Mouse (Mus musculus) erythroblast, embryonic 14.5 days (primary cell): ENCODE measurements around the gene Cyp4f15.
"Not testable (repeated sequence)": the region's sequence is repeated elsewhere in the genome, so short reads cannot be mapped to it uniquely, and the experiment has no call there.

Source experiments
- GATA1 ChIP-seq: IDR thresholded peaks from 2 replicates; pipeline ENCODE4 v1.6.1; 2012; ENCODE audit warnings: low read length, inconsistent platforms, mixed read lengths
- TAL1 ChIP-seq: IDR thresholded peaks from 3 replicates; pipeline ENCODE4 v1.6.1; 2012; ENCODE audit warnings: low read length, inconsistent platforms, mixed read lengths

GRCm38 (mm10) chr17:32726360-32726759 is 40.9 kb downstream of the Cyp4f15 start:
- not testable (repeated sequence) for TF ChIP-seq GATA1, TAL1
